Mouse (Mus musculus): Measurements from ENCODE around the gene BC037034. TPM values are rescaled to one million over a fixed set of nuclear protein-coding genes. Genes with fewer than 3 reads are reported as not detected.

BC037034 gene
- polyA plus RNA-seq (2015; fragmentation: Nextera tagmentation; extraction: Ambion mirVana), result 1.3 and 2.8 TPM in 2 replicates

GRCm38 (mm10) chr5:138263260-138264206 lies at the start of gene BC037034:
TSS of gene BC037034 (minus strand) at chr5:138264033.

GRCm38 (mm10) chr5:138279585-138280424 lies 16.0 kb upstream of the BC037034 start, which contains the start of the genes Gm43720, Gpc2 and Stag3:
TSS of gene Gm43720 (minus strand) at chr5:138279958.
TSS of gene Gpc2 (minus strand) at chr5:138280005.
TSS of gene Stag3 (plus strand) at chr5:138280240.

GRCm38 (mm10) chr5:138272409-138272923 lies 8.6 kb upstream of the BC037034 start, which contains the start of gene Gal3st4:
TSS of gene Gal3st4 (minus strand) at chr5:138272840.

GRCm38 (mm10) chr5:138255353-138256093 lies 8.3 kb downstream of the BC037034 start, which contains the start of gene Lamtor4:
TSS of gene Lamtor4 (plus strand) at chr5:138255482.

GRCm38 (mm10) chr5:138225700-138226099 lies 38.1 kb downstream of the BC037034 start, which contains the start of gene Nxpe5:
TSS of gene Nxpe5 (plus strand) at chr5:138225898.

Other genes starting within 250 kb of the BC037034 start
- gene Smok3a, start 242.8 kb downstream of the BC037034 start, polyA plus RNA-seq (2015; fragmentation: Nextera tagmentation; extraction: Ambion mirVana), result not detected in 2 replicates
- not detected in 2 replicates for gene Smok3b, start 242.6 kb downstream of the BC037034 start, polyA plus RNA-seq (2015; fragmentation: Nextera tagmentation; extraction: Ambion mirVana)
- not detected in 2 replicates for gene Smok3c, start 210.8 kb downstream of the BC037034 start, polyA plus RNA-seq (2015; fragmentation: Nextera tagmentation; extraction: Ambion mirVana)
- gene Zkscan1, start 178.9 kb downstream of the BC037034 start, polyA plus RNA-seq (2015; fragmentation: Nextera tagmentation; extraction: Ambion mirVana), result 5.0 and 5.2 TPM in 2 replicates
- gene Zscan21, start 147.1 kb downstream of the BC037034 start, polyA plus RNA-seq (2015; fragmentation: Nextera tagmentation; extraction: Ambion mirVana), result 21.8 and 23.8 TPM in 2 replicates
- 7.8 and 9.0 TPM in 2 replicates for gene Zfp113, start 108.3 kb downstream of the BC037034 start, polyA plus RNA-seq (2015; fragmentation: Nextera tagmentation; extraction: Ambion mirVana)
- gene Cops6, start 103.0 kb downstream of the BC037034 start, polyA plus RNA-seq (2015; fragmentation: Nextera tagmentation; extraction: Ambion mirVana), result 227 and 247 TPM in 2 replicates
- 9.2 and 9.3 TPM in 2 replicates for gene Ap4m1, start 92.0 kb downstream of the BC037034 start, polyA plus RNA-seq (2015; fragmentation: Nextera tagmentation; extraction: Ambion mirVana)
- gene Mcm7, start 91.6 kb downstream of the BC037034 start, polyA plus RNA-seq (2015; fragmentation: Nextera tagmentation; extraction: Ambion mirVana), result 32.0 and 36.3 TPM in 2 replicates
- gene Taf6, start 76.6 kb downstream of the BC037034 start, polyA plus RNA-seq (2015; fragmentation: Nextera tagmentation; extraction: Ambion mirVana), result 33.2 and 37.7 TPM in 2 replicates
- gene Cnpy4, start 76.5 kb downstream of the BC037034 start, polyA plus RNA-seq (2015; fragmentation: Nextera tagmentation; extraction: Ambion mirVana), result 17.2 and 20.2 TPM in 2 replicates
- gene Mblac1, start 69.7 kb downstream of the BC037034 start, polyA plus RNA-seq (2015; fragmentation: Nextera tagmentation; extraction: Ambion mirVana), result 7.0 and 7.1 TPM in 2 replicates
- 0.97 and 1.1 TPM in 2 replicates for gene Nxpe5, start 38.1 kb downstream of the BC037034 start, polyA plus RNA-seq (2015; fragmentation: Nextera tagmentation; extraction: Ambion mirVana)
- gene Lamtor4, start 8.6 kb downstream of the BC037034 start, polyA plus RNA-seq (2015; fragmentation: Nextera tagmentation; extraction: Ambion mirVana), result 71.2 and 72.6 TPM in 2 replicates
- gene Gal3st4, start 8.8 kb upstream of the BC037034 start, polyA plus RNA-seq (2015; fragmentation: Nextera tagmentation; extraction: Ambion mirVana), result 0.68 and 1.4 TPM in 2 replicates
- gene Gm43720, start 15.9 kb upstream of the BC037034 start, polyA plus RNA-seq (2015; fragmentation: Nextera tagmentation; extraction: Ambion mirVana), result 0.09 and 0.15 TPM in 2 replicates
- 1.5 and 2.3 TPM in 2 replicates for gene Gpc2, start 16.0 kb upstream of the BC037034 start, polyA plus RNA-seq (2015; fragmentation: Nextera tagmentation; extraction: Ambion mirVana)
- 0.91 and 1.3 TPM in 2 replicates for gene Stag3, start 16.2 kb upstream of the BC037034 start, polyA plus RNA-seq (2015; fragmentation: Nextera tagmentation; extraction: Ambion mirVana)
- gene Pvrig, start 77.9 kb upstream of the BC037034 start, polyA plus RNA-seq (2015; fragmentation: Nextera tagmentation; extraction: Ambion mirVana), result not detected in 2 replicates
- 9.8 and 11.8 TPM in 2 replicates for gene Zfp157, start 177.4 kb upstream of the BC037034 start, polyA plus RNA-seq (2015; fragmentation: Nextera tagmentation; extraction: Ambion mirVana)

All from skeletal muscle tissue, postnatal 0 days (tissue).